Mouse (Mus musculus) inflammation-experienced regulatory T-cells, adult 6 months (primary cell): Measurements from ENCODE around the gene Cnot8. TPM values are rescaled to one million over a fixed set of nuclear protein-coding genes. Genes with fewer than 3 reads are reported as not detected.

ENCODE experiments used
- polyA plus RNA-seq, 3 experiments: library from polyadenylated mRNA; unstranded; fragments of 100-300 nt; shearing (Covaris generic); gene quantifications; one replicate each; pipeline ENCODE4 v1.2.1; 2017

Gene Cnot8
- polyA plus RNA-seq, 3 experiments from 2014 or later, result 78.6 to 90.1 (median 89.4) TPM

Other genes with a start within 250 kb of the Cnot8 start
- 10 to 100 TPM; 21.0 to 29.3 (median 24.1) TPM for gene Larp1, start 95.1 kb upstream of the Cnot8 start, polyA plus RNA-seq
- gene Gm12248, start 11.0 kb upstream of the Cnot8 start, polyA plus RNA-seq, result under 1 TPM in 1 of 3 experiments, not detected in 2; 0.62 TPM
- gene Gemin5, start 64.4 kb downstream of the Cnot8 start, polyA plus RNA-seq, result 1 to 10 TPM; 5.7 to 6.4 (median 5.9) TPM
- 10 to 100 TPM; 58.3 to 73.6 (median 64.8) TPM for gene Mrpl22, start 67.5 kb downstream of the Cnot8 start, polyA plus RNA-seq
- gene Igtp, start 95.4 kb downstream of the Cnot8 start, polyA plus RNA-seq, result 100 to 1,000 TPM; 300 to 422 (median 383) TPM
- 10 to 100 TPM; 47.5 to 49.5 (median 48.5) TPM for gene Irgm2, start 95.5 kb downstream of the Cnot8 start, polyA plus RNA-seq
- gene 4930438A08Rik, start 170.6 kb downstream of the Cnot8 start, polyA plus RNA-seq, result not detected
- gene Zfp692, start 202.9 kb downstream of the Cnot8 start, polyA plus RNA-seq, result 10 to 100 TPM in 1 of 3 experiments, 1 to 10 TPM in 2; 7.6 to 10.2 (median 7.8) TPM
- gene Zfp672, start 226.2 kb downstream of the Cnot8 start, polyA plus RNA-seq, result 10 to 100 TPM; 40.5 to 41.4 (median 41.1) TPM
- gene Sh3bp5l, start 226.6 kb downstream of the Cnot8 start, polyA plus RNA-seq, result 1 to 10 TPM; 5.1 to 7.9 (median 6.8) TPM